Mouse (Mus musculus): ENCODE data around the gene Vldlr. TPM values are rescaled to one million over a fixed set of nuclear protein-coding genes. Genes with fewer than 3 reads are reported as not detected.
A peak's percentile ranks its signal among the peaks of the same experiment; 100 is the strongest.

The Vldlr gene
- 26.5 and 29.5 TPM in 2 replicates for polyA plus RNA-seq (2012; rRNA removed)

GRCm38 (mm10) chr19:27216318-27216717 lies at the start of gene Vldlr:
Vldlr (plus strand) TSS chr19:27216484.
- TF ChIP-seq CTCF (IDR thresholded peaks at IDR 0.05; ENCODE audit: borderline replicate concordance, extremely low read depth, insufficient read depth, insufficient read length): no peak
- TF ChIP-seq POLR2A (IDR thresholded peaks at IDR 0.05; ENCODE audit: borderline replicate concordance, extremely low read depth, insufficient read depth, insufficient read length, poor library complexity, severe bottlenecking): no peak
- DNase-seq (ENCODE audit: low read depth): peak; percentile 74

- no peak for TF ChIP-seq POLR2A (IDR thresholded peaks at IDR 0.05; ENCODE audit: borderline replicate concordance, extremely low read depth, insufficient read depth, insufficient read length, poor library complexity, severe bottlenecking)
- DNase-seq (ENCODE audit: low read depth): no peak
Observed at GRCm38 (mm10) chr19:27167601-27168319, 48.5 kb upstream of the Vldlr start.

GRCm38 (mm10) chr19:27173836-27174235 lies 42.4 kb upstream of the Vldlr start:
- no peak for TF ChIP-seq POLR2A (IDR thresholded peaks at IDR 0.05; ENCODE audit: borderline replicate concordance, extremely low read depth, insufficient read depth, insufficient read length, poor library complexity, severe bottlenecking)
- no peak for TF ChIP-seq CTCF (IDR thresholded peaks at IDR 0.05; ENCODE audit: borderline replicate concordance, extremely low read depth, insufficient read depth, insufficient read length)
- DNase-seq (ENCODE audit: low read depth): no peak

- no peak for TF ChIP-seq CTCF (IDR thresholded peaks at IDR 0.05; ENCODE audit: borderline replicate concordance, extremely low read depth, insufficient read depth, insufficient read length)
- TF ChIP-seq POLR2A (IDR thresholded peaks at IDR 0.05; ENCODE audit: borderline replicate concordance, extremely low read depth, insufficient read depth, insufficient read length, poor library complexity, severe bottlenecking): no peak
- no peak for DNase-seq (ENCODE audit: low read depth)
Observed at GRCm38 (mm10) chr19:27175617-27176016, 40.7 kb upstream of the Vldlr start.

GRCm38 (mm10) chr19:27176558-27176957 lies 39.7 kb upstream of the Vldlr start:
- TF ChIP-seq CTCF (IDR thresholded peaks at IDR 0.05; ENCODE audit: borderline replicate concordance, extremely low read depth, insufficient read depth, insufficient read length): no peak
- DNase-seq (ENCODE audit: low read depth): no peak

- peak; percentile 73 for DNase-seq (ENCODE audit: low read depth)
- no peak for TF ChIP-seq CTCF (IDR thresholded peaks at IDR 0.05; ENCODE audit: borderline replicate concordance, extremely low read depth, insufficient read depth, insufficient read length)
- no peak for TF ChIP-seq POLR2A (IDR thresholded peaks at IDR 0.05; ENCODE audit: borderline replicate concordance, extremely low read depth, insufficient read depth, insufficient read length, poor library complexity, severe bottlenecking)
Observed at GRCm38 (mm10) chr19:27178195-27178807, 38.0 kb upstream of the Vldlr start.

- no peak for TF ChIP-seq POLR2A (IDR thresholded peaks at IDR 0.05; ENCODE audit: borderline replicate concordance, extremely low read depth, insufficient read depth, insufficient read length, poor library complexity, severe bottlenecking)
- DNase-seq (ENCODE audit: low read depth): peak; percentile 83
Observed at GRCm38 (mm10) chr19:27180351-27181122, 35.7 kb upstream of the Vldlr start.

- TF ChIP-seq POLR2A (IDR thresholded peaks at IDR 0.05; ENCODE audit: borderline replicate concordance, extremely low read depth, insufficient read depth, insufficient read length, poor library complexity, severe bottlenecking): no peak
- no peak for TF ChIP-seq CTCF (IDR thresholded peaks at IDR 0.05; ENCODE audit: borderline replicate concordance, extremely low read depth, insufficient read depth, insufficient read length)
- DNase-seq (ENCODE audit: low read depth): no peak
Observed at GRCm38 (mm10) chr19:27183511-27183910, 32.8 kb upstream of the Vldlr start.

- TF ChIP-seq POLR2A (IDR thresholded peaks at IDR 0.05; ENCODE audit: borderline replicate concordance, extremely low read depth, insufficient read depth, insufficient read length, poor library complexity, severe bottlenecking) (no peak), CTCF (IDR thresholded peaks at IDR 0.05; ENCODE audit: borderline replicate concordance, extremely low read depth, insufficient read depth, insufficient read length) (no peak)
Observed at GRCm38 (mm10) chr19:27203711-27204238, 12.5 kb upstream of the Vldlr start.

GRCm38 (mm10) chr19:27210991-27211390 lies 5.3 kb upstream of the Vldlr start:
- TF ChIP-seq CTCF (IDR thresholded peaks at IDR 0.05; ENCODE audit: borderline replicate concordance, extremely low read depth, insufficient read depth, insufficient read length): no peak
- no peak for TF ChIP-seq POLR2A (IDR thresholded peaks at IDR 0.05; ENCODE audit: borderline replicate concordance, extremely low read depth, insufficient read depth, insufficient read length, poor library complexity, severe bottlenecking)
- DNase-seq (ENCODE audit: low read depth): peak; percentile 20

More at GRCm38 (mm10) chr19:27203711-27204238, 12.5 kb upstream of the Vldlr start:
- DNase-seq (ENCODE audit: low read depth): no peak

- TF ChIP-seq POLR2A (IDR thresholded peaks at IDR 0.05; ENCODE audit: borderline replicate concordance, extremely low read depth, insufficient read depth, insufficient read length, poor library complexity, severe bottlenecking) (no peak), CTCF (IDR thresholded peaks at IDR 0.05; ENCODE audit: borderline replicate concordance, extremely low read depth, insufficient read depth, insufficient read length) (no peak)
- peak; percentile 59 for DNase-seq (ENCODE audit: low read depth)
Observed at GRCm38 (mm10) chr19:27215596-27215995, 688 bp upstream of the Vldlr start.
